8 mouse cellular contexts compared by ENCODE assay signal in genomic region chr9:109038901-109039364, GRCm38 (mm10). TPM values are rescaled to one million over a fixed set of nuclear protein-coding genes. Genes with fewer than 3 reads are reported as not detected.
A peak's percentile ranks its signal among the peaks of the same experiment; 100 is the strongest.
DNase-seq lines count a peak whose midpoint lies in the region; ATAC-seq lines count a peak whose summit lies in the region.

No protein-coding gene starts in this region.

- H3K4me3 ChIP-seq in forebrain, embryonic 14.5 days (ENCODE audit: low read depth, low read length), result peak overlapping the region; percentile 51
- H3K4me3 ChIP-seq in limb, embryonic 12.5 days (replicated peaks), result peak overlapping the region; percentile 75
- H3K4me3 ChIP-seq in midbrain, embryonic 13.5 days (replicated peaks), result peak overlapping the region; percentile 64

- no peak; the same call in 1 of the 2 replicates for ATAC-seq in cerebellum, adult (ENCODE audit: insufficient number of reproducible peaks, low FRiP score, low TSS enrichment)
- ATAC-seq in forebrain, embryonic 14.5 days, result no peak
- peak; percentile 42 to 47 for ATAC-seq in hematopoietic stem cell, adult 5-6 weeks (replicated peaks in 1 of 2; ENCODE audit: insufficient read depth in 1 of 2, low FRiP score in 2 of 2, low TSS enrichment in 1 of 2, low read depth in 1 of 2, poor library complexity in 2 of 2, severe bottlenecking in 2 of 2)
- ATAC-seq in limb, embryonic 12.5 days (ENCODE audit: insufficient number of reproducible peaks, insufficient read depth, low FRiP score, low TSS enrichment, low read depth), result peak; percentile 40
- peak; percentile 65 for ATAC-seq in midbrain, embryonic 13.5 days

- H3K36me3 ChIP-seq in forebrain, embryonic 14.5 days (ENCODE audit: control insufficient read depth, insufficient read depth, low read length), result no peaks in the 10 kb centered on the region
- H3K36me3 ChIP-seq in limb, embryonic 12.5 days, result no peaks in the 10 kb centered on the region
- H3K36me3 ChIP-seq in midbrain, embryonic 13.5 days, result no peaks in the 10 kb centered on the region

- peaks cover 5% of the 10 kb centered on the region for H3K4me1 ChIP-seq in forebrain, embryonic 14.5 days (ENCODE audit: control insufficient read depth, insufficient read depth, low read length)
- peaks cover 29% of the 10 kb centered on the region for H3K4me1 ChIP-seq in limb, embryonic 12.5 days (replicated peaks)
- H3K4me1 ChIP-seq in midbrain, embryonic 13.5 days (replicated peaks), result peaks cover 16% of the 10 kb centered on the region

- H3K9me3 ChIP-seq in forebrain, embryonic 14.5 days (replicated peaks; ENCODE audit: control insufficient read depth, low read length), result no peaks in the 10 kb centered on the region
- H3K9me3 ChIP-seq in limb, embryonic 12.5 days, result no peaks in the 10 kb centered on the region
- no peaks in the 10 kb centered on the region for H3K9me3 ChIP-seq in midbrain, embryonic 13.5 days

- peak; percentile 65 for DNase-seq in cerebellum, adult 11 months
- DNase-seq in adrenal gland, postnatal 25 days, result peak; percentile 51
- DNase-seq in forebrain, embryonic 14.5 days (ENCODE audit: low spot score), result no peak
- DNase-seq in right cerebral cortex, postnatal 25 days, result no peak

- 20% methylated on average over 8 of the region's 8 CpGs for WGBS in forebrain, embryonic 14.5 days
- 18% methylated on average over 8 of the region's 8 CpGs for WGBS in limb, embryonic 12.5 days
- WGBS in midbrain, embryonic 13.5 days, result 22% methylated on average over 8 of the region's 8 CpGs

- H3K27me3 ChIP-seq in forebrain, embryonic 14.5 days (replicated peaks; ENCODE audit: control insufficient read depth, insufficient read depth, low read length), result no peaks in the 10 kb centered on the region
- no peaks in the 10 kb centered on the region for H3K27me3 ChIP-seq in limb, embryonic 12.5 days
- no peaks in the 10 kb centered on the region for H3K27me3 ChIP-seq in midbrain, embryonic 13.5 days

- peak overlapping the region; percentile 88 for H3K4me2 ChIP-seq in forebrain, embryonic 14.5 days (ENCODE audit: low read length)
- peak overlapping the region; percentile 80 for H3K4me2 ChIP-seq in limb, embryonic 12.5 days
- peak overlapping the region; percentile 88 for H3K4me2 ChIP-seq in midbrain, embryonic 13.5 days (replicated peaks)

- H3K9ac ChIP-seq in forebrain, embryonic 14.5 days (ENCODE audit: low read length), result peak overlapping the region; percentile 73
- H3K9ac ChIP-seq in limb, embryonic 12.5 days (replicated peaks), result peak overlapping the region; percentile 78
- peak overlapping the region; percentile 78 for H3K9ac ChIP-seq in midbrain, embryonic 13.5 days (replicated peaks)

- no peak overlapping the region for H3K27ac ChIP-seq in forebrain, embryonic 14.5 days (ENCODE audit: low read depth, low read length)
- peak overlapping the region; percentile 64; the same call in 1 of the 2 replicates for H3K27ac ChIP-seq in limb, embryonic 12.5 days
- no peak overlapping the region for H3K27ac ChIP-seq in midbrain, embryonic 13.5 days

RNA-seq across cellular contexts. Expression of gene Shisa5, which starts 0.6 kb away (rescaled TPM):
- 119 TPM in 2 replicates for total RNA-seq in adrenal gland, postnatal 25 days (2021)
- polyA plus RNA-seq in forebrain, embryonic 14.5 days (2014; fragmentation: Nextera tagmentation; extraction: Ambion mirVana), result 40.8 and 48.9 TPM in 2 replicates
- 416 and 906 TPM in 2 replicates for total RNA-seq in hematopoietic stem cell, adult 5-6 weeks (2017)
- 49.1 and 55.2 TPM in 2 replicates for polyA plus RNA-seq in limb, embryonic 12.5 days (2016; fragmentation: Nextera tagmentation; extraction: Ambion mirVana)
- polyA plus RNA-seq in midbrain, embryonic 13.5 days (2015; fragmentation: Nextera tagmentation; extraction: Ambion mirVana), result 43.7 and 44.3 TPM in 2 replicates

RNA-seq across cellular contexts. Expression of gene Trex1, which starts 20.6 kb away (rescaled TPM):
- 18.8 and 23.3 TPM in 2 replicates for total RNA-seq in adrenal gland, postnatal 25 days (2021)
- polyA plus RNA-seq in forebrain, embryonic 14.5 days (2014; fragmentation: Nextera tagmentation; extraction: Ambion mirVana), result 11.1 and 11.9 TPM in 2 replicates
- 5.9 and 13.9 TPM in 2 replicates for total RNA-seq in hematopoietic stem cell, adult 5-6 weeks (2017)
- 7.1 and 7.5 TPM in 2 replicates for polyA plus RNA-seq in limb, embryonic 12.5 days (2016; fragmentation: Nextera tagmentation; extraction: Ambion mirVana)
- 13.6 and 14.5 TPM in 2 replicates for polyA plus RNA-seq in midbrain, embryonic 13.5 days (2015; fragmentation: Nextera tagmentation; extraction: Ambion mirVana)

RNA-seq across cellular contexts. Expression of gene Atrip, which starts 35.0 kb away (rescaled TPM):
- 18.1 and 20.5 TPM in 2 replicates for total RNA-seq in adrenal gland, postnatal 25 days (2021)
- 27.3 and 29.6 TPM in 2 replicates for polyA plus RNA-seq in forebrain, embryonic 14.5 days (2014; fragmentation: Nextera tagmentation; extraction: Ambion mirVana)
- 20.9 and 25.5 TPM in 2 replicates for total RNA-seq in hematopoietic stem cell, adult 5-6 weeks (2017)
- 31.6 and 33.4 TPM in 2 replicates for polyA plus RNA-seq in limb, embryonic 12.5 days (2016; fragmentation: Nextera tagmentation; extraction: Ambion mirVana)
- polyA plus RNA-seq in midbrain, embryonic 13.5 days (2015; fragmentation: Nextera tagmentation; extraction: Ambion mirVana), result 31.0 and 31.7 TPM in 2 replicates

RNA-seq across cellular contexts. Expression of gene Ccdc51, which starts 43.4 kb away (rescaled TPM):
- 15.7 and 21.0 TPM in 2 replicates for total RNA-seq in adrenal gland, postnatal 25 days (2021)
- polyA plus RNA-seq in forebrain, embryonic 14.5 days (2014; fragmentation: Nextera tagmentation; extraction: Ambion mirVana), result 19.4 and 21.2 TPM in 2 replicates
- 13.3 and 17.6 TPM in 2 replicates for total RNA-seq in hematopoietic stem cell, adult 5-6 weeks (2017)
- polyA plus RNA-seq in limb, embryonic 12.5 days (2016; fragmentation: Nextera tagmentation; extraction: Ambion mirVana), result 12.8 and 13.9 TPM in 2 replicates
- 12.8 and 14.6 TPM in 2 replicates for polyA plus RNA-seq in midbrain, embryonic 13.5 days (2015; fragmentation: Nextera tagmentation; extraction: Ambion mirVana)

RNA-seq across cellular contexts. Expression of gene Tma7, which starts 43.5 kb away (rescaled TPM):
- total RNA-seq in adrenal gland, postnatal 25 days (2021), result 370 and 418 TPM in 2 replicates
- 652 and 758 TPM in 2 replicates for polyA plus RNA-seq in forebrain, embryonic 14.5 days (2014; fragmentation: Nextera tagmentation; extraction: Ambion mirVana)
- 60.9 and 142 TPM in 2 replicates for total RNA-seq in hematopoietic stem cell, adult 5-6 weeks (2017)
- 840 and 867 TPM in 2 replicates for polyA plus RNA-seq in limb, embryonic 12.5 days (2016; fragmentation: Nextera tagmentation; extraction: Ambion mirVana)
- 724 and 757 TPM in 2 replicates for polyA plus RNA-seq in midbrain, embryonic 13.5 days (2015; fragmentation: Nextera tagmentation; extraction: Ambion mirVana)

Comparison
In these comparisons a context has a peak if more than half of its experiments do, and no peak if none do; other contexts are left out.
1. DNase-seq: peak in cerebellum, adult 11 months (single experiment) and adrenal gland, postnatal 25 days (single experiment); none in forebrain, embryonic 14.5 days (single experiment) and right cerebral cortex, postnatal 25 days (single experiment).
2. ATAC-seq: peak in hematopoietic stem cell, adult 5-6 weeks (2 of 2), limb, embryonic 12.5 days (single experiment) and midbrain, embryonic 13.5 days (single experiment); none in cerebellum, adult (single experiment) and forebrain, embryonic 14.5 days (single experiment).
3. Peak in every context shown above with its lines, with median percentiles within 50 percentile points of each other: H3K4me2 ChIP-seq, H3K4me3 ChIP-seq and H3K9ac ChIP-seq.